Mouse (Mus musculus): ENCODE data around the gene Rnf181. TPM values are rescaled to one million over a fixed set of nuclear protein-coding genes. Genes with fewer than 3 reads are reported as not detected.

Gene Rnf181
- polyA plus RNA-seq, 1 experiment, result 95.8 TPM

- Histone ChIP-seq H3K27ac (ENCODE audit: insufficient read depth, low read length) (no peak overlapping the region), H3K4me3 (replicated peaks; ENCODE audit: insufficient read depth, low read depth, low read length) (no peak overlapping the region), H3K4me1 (ENCODE audit: control insufficient read depth, insufficient read depth, low read length) (peaks cover 18% of the 10 kb centered on the region), H3K27me3 (ENCODE audit: control insufficient read depth, insufficient read depth, low read length) (no peaks in the 10 kb centered on the region)
- 65% methylated on average over 2 of the region's 2 CpGs for WGBS
- TF ChIP-seq POLR2A (IDR thresholded peaks at IDR 0.05; ENCODE audit: borderline replicate concordance, insufficient read depth, low read length) (no peak), CTCF (IDR thresholded peaks at IDR 0.05; ENCODE audit: borderline replicate concordance, insufficient read depth, low read depth, low read length) (no peak)
- no peak for DNase-seq
Observed at GRCm38 (mm10) chr6:72359343-72359742, 7.4 kb downstream of the Rnf181 start.

- Histone ChIP-seq H3K27ac (ENCODE audit: insufficient read depth, low read length) (no peak overlapping the region), H3K27me3 (ENCODE audit: control insufficient read depth, insufficient read depth, low read length) (no peaks in the 10 kb centered on the region), H3K4me3 (replicated peaks; ENCODE audit: insufficient read depth, low read depth, low read length) (no peak overlapping the region), H3K4me1 (ENCODE audit: control insufficient read depth, insufficient read depth, low read length) (peaks cover 18% of the 10 kb centered on the region)
- no peak for DNase-seq
- 82% methylated on average over 10 of the region's 10 CpGs for WGBS
- TF ChIP-seq CTCF (IDR thresholded peaks at IDR 0.05; ENCODE audit: borderline replicate concordance, insufficient read depth, low read depth, low read length) (no peak), POLR2A (IDR thresholded peaks at IDR 0.05; ENCODE audit: borderline replicate concordance, insufficient read depth, low read length) (no peak)
Observed at GRCm38 (mm10) chr6:72358086-72358764, 8.5 kb downstream of the Rnf181 start.

DNA sequence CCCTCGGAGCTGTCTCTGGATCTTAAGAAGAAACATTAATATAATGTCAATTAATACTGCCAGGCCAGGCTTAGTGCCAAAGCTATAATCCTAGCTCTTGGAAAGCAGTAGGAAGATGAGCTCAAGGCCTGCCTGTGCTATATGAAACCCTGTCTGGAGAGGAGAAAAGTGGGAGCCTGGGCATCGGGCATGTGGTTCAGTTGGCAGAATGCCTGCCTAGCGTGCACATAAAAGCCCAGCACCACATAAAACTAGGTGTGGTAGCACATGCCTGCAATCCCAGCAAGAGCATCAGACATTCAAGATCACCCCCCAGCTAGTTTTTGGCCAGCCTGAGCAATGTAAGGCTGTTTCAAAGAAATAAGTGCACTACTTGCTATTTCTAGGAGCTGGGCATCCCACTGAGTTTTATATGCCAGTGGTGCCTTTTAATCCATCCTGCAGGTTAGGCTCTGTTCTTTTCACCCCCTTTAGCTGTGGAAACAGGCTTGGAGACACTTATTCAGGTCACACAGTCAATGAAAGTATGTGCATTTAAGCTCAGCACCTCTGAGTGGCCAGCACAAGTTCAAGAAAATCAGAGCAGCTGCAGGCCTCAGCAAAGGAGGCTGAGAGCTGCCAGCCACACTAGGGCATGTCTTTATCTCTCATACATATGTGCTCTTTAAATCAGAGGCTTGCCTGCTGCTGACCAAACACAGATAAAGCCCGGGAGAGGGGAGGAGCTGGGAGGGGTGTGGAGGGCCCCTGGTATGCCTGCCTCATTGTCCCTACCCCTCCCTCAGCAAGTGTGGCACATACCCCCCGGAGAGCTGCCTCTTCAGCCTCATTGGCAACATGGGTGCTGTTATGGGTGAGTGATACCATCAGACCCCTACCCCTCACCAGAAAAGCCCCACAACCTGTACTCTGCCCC is 9.3 kb downstream of the Rnf181 start:
- peaks cover 18% of the 10 kb centered on the region for H3K4me1 ChIP-seq (ENCODE audit: control insufficient read depth, insufficient read depth, low read length)
- WGBS, result 42% methylated on average over 5 of the region's 5 CpGs
- TF ChIP-seq CTCF (IDR thresholded peaks at IDR 0.05; ENCODE audit: borderline replicate concordance, insufficient read depth, low read depth, low read length), result no peak
- no peak for TF ChIP-seq POLR2A (IDR thresholded peaks at IDR 0.05; ENCODE audit: borderline replicate concordance, insufficient read depth, low read length)

DNA sequence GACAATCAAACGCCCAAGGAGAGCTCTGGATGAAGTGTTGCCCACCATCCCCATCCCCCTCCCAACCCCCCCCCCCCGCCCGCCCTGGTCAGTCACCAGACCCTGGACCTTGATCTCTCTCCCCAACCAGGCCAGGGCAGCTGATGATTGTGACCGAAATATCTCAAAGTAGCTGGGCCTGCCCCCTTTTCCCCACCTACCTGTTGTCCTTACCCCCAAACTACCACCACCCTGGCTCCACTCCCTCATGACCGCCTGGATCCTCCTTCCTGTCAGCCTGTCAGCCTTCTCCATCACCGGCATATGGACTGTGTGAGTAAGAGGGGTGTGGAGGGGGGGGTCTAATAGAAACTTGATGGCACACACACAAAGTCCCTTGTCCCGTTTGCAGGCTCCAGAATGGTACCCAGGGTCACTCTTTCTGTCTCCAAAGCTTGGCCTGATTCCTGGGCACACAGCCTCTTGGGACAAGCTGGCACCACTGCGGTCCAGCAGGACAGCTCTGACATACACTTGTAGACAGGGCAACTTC is 10.7 kb downstream of the Rnf181 start:
- TF ChIP-seq POLR2A (IDR thresholded peaks at IDR 0.05; ENCODE audit: borderline replicate concordance, insufficient read depth, low read length), result no peak
- TF ChIP-seq CTCF (IDR thresholded peaks at IDR 0.05; ENCODE audit: borderline replicate concordance, insufficient read depth, low read depth, low read length), result no peak
- Histone ChIP-seq H3K4me1 (ENCODE audit: control insufficient read depth, insufficient read depth, low read length) (peaks cover 13% of the 10 kb centered on the region), H3K4me3 (replicated peaks; ENCODE audit: insufficient read depth, low read depth, low read length) (peak overlapping the region; percentile 84), H3K27ac (ENCODE audit: insufficient read depth, low read length) (peak overlapping the region; percentile 68; the same call in 1 of the 2 replicates), H3K27me3 (ENCODE audit: control insufficient read depth, insufficient read depth, low read length) (no peaks in the 10 kb centered on the region)
- 27% methylated on average over 8 of the region's 8 CpGs for WGBS
- DNase-seq, result no peak

More for the DNA sequence above, 9.3 kb downstream of the Rnf181 start:
- Histone ChIP-seq H3K27ac (ENCODE audit: insufficient read depth, low read length) (no peak overlapping the region), H3K4me3 (replicated peaks; ENCODE audit: insufficient read depth, low read depth, low read length) (no peak overlapping the region), H3K27me3 (ENCODE audit: control insufficient read depth, insufficient read depth, low read length) (no peaks in the 10 kb centered on the region)
- DNase-seq, result no peak

DNA sequence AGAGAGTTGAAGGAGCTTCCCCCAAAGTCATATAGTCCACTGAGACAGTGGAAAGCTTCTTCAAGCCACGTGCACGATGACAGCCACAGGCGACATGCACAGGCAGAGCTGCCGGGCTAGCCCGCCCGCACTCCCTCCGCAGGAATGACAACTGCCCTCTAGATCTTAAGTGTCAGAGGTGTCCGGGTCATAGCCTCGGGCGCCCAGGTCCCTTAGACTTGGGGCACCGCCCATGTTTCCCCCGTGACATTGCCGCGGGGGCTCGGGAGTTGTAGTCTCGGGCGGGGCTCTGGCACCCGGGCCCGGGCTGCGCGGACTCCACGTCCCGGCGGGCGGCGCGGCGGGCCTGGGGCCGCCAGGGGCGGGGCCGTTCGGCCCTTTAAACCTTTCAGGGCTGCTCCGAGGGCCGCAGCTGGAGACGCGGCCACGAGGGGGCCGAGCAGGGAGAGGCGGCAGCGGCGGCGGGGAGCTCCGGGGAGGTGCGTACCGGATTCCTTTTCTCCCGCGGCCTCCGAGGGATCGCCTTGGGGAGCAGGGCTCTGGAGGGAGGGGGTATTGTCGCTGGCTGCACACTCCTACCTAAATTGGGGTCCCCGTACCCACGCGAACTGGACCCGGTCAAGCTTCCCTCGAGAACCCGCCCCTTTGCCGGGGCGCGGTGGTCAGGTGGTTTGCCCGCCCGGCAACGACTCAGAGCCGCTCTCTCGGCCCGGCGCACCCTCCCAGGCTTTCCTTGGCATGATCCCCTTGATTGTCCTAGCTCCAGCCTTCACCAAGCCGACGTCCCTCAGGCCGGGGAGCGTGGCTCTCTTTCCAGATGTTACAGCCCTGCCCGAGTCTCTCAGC is 11.5 kb downstream of the Rnf181 start, which contains the start of gene Tmem150a:
Gene Tmem150a, plus strand, starts transcription at position 382 of the 846 bp plus-strand sequence.
- H3K27me3 ChIP-seq (ENCODE audit: control insufficient read depth, insufficient read depth, low read length), result no peaks in the 10 kb centered on the region
- WGBS, result under 1% methylated on average over 71 of the region's 71 CpGs
- TF ChIP-seq CTCF (IDR thresholded peaks at IDR 0.05; ENCODE audit: borderline replicate concordance, insufficient read depth, low read depth, low read length), result no peak
- 0 out of 2 replicates have a peak, but pooled peaks have one; percentile 17 for TF ChIP-seq POLR2A (IDR thresholded peaks at IDR 0.05; ENCODE audit: borderline replicate concordance, insufficient read depth, low read length)
- peak within 1 kb of the TSS; percentile 68 for H3K27ac ChIP-seq (ENCODE audit: insufficient read depth, low read length)
- DNase-seq, result peak; percentile 74
- H3K4me1 ChIP-seq (ENCODE audit: control insufficient read depth, insufficient read depth, low read length), result peaks cover 10% of the 10 kb centered on the region
- peak within 1 kb of the TSS; percentile 84 for H3K4me3 ChIP-seq (replicated peaks; ENCODE audit: insufficient read depth, low read depth, low read length)

- Histone ChIP-seq H3K27ac (ENCODE audit: insufficient read depth, low read length) (no peak overlapping the region), H3K4me1 (ENCODE audit: control insufficient read depth, insufficient read depth, low read length) (peaks cover 11% of the 10 kb centered on the region), H3K4me3 (replicated peaks; ENCODE audit: insufficient read depth, low read depth, low read length) (no peak overlapping the region), H3K27me3 (ENCODE audit: control insufficient read depth, insufficient read depth, low read length) (no peaks in the 10 kb centered on the region)
- DNase-seq, result no peak
- WGBS, result 75% methylated on average over 1 of the region's 1 CpGs
- TF ChIP-seq CTCF (IDR thresholded peaks at IDR 0.05; ENCODE audit: borderline replicate concordance, insufficient read depth, low read depth, low read length) (no peak), POLR2A (IDR thresholded peaks at IDR 0.05; ENCODE audit: borderline replicate concordance, insufficient read depth, low read length) (no peak)
Observed at GRCm38 (mm10) chr6:72354025-72354424, 12.7 kb downstream of the Rnf181 start.

Data from cerebellum, adult 2 months (tissue).